Comparison of ENCODE assay signal across 8 mouse cellular contexts in the genomic region with DNA sequence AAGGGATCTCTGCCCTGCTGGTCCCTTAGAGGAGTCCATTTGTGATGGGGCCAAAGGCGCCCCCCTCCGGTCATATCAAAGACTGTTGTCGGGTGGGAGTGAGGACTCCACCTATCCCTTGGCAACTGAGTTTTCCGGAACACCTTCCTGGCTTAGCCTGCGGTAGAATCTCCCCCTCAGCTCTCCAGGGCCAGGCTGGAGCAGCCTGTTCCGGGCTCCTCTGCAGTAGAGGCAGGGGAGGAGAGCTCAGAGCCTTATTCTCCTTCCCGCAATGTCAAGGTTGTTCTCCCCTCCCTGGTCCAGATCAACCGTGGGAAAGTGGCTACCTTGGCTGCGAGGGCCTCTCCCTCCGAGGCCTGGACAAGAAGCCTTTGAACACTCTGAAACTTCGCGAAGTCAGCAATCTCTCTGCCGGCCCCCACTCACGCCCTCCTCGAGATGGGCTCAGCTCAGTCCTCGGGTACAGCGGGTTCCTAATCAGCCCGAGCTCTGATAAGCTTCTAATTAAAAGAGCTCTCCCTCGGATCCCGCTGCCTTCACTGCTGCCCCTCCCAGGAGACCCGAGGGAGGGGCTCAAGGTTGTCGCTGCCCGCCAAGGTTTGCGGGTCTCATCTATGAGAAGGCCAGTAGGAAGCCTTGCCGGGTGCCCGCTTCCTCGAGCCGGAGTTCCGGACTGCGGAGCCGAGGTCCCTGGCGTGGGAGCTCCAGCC. TPM values are rescaled to one million over a fixed set of nuclear protein-coding genes. Genes with fewer than 3 reads are reported as not detected.
DNase-seq lines count a peak whose midpoint lies in the region; ATAC-seq lines count a peak whose summit lies in the region.

No protein-coding gene starts in this region.

- no peak overlapping the region for H3K4me2 ChIP-seq in midbrain, embryonic 16.5 days (ENCODE audit: low read length)
- peak overlapping the region; percentile 35 for H3K4me2 ChIP-seq in intestine, embryonic 14.5 days (ENCODE audit: low read length)
- peak overlapping the region; percentile 13 for H3K4me2 ChIP-seq in stomach, embryonic 14.5 days (replicated peaks; ENCODE audit: low read depth, low read length)

- under 1% methylated on average over 32 of the region's 32 CpGs for WGBS in midbrain, embryonic 10.5 days
- under 1% methylated on average over 32 of the region's 32 CpGs for whole genome bisulfite sequencing in midbrain, embryonic 16.5 days
- 4% methylated on average over 32 of the region's 32 CpGs for WGBS in intestine, embryonic 14.5 days
- WGBS in stomach, embryonic 14.5 days, result 4% methylated on average over 32 of the region's 32 CpGs

- no peak overlapping the region for H3K4me3 ChIP-seq in midbrain, embryonic 10.5 days
- no peak overlapping the region for H3K4me3 ChIP-seq in midbrain, embryonic 16.5 days (ENCODE audit: low read depth, low read length)
- H3K4me3 ChIP-seq in intestine, embryonic 14.5 days (ENCODE audit: low read depth, low read length), result peak overlapping the region; percentile 18
- peak overlapping the region; percentile 16; the same call in 1 of the 2 replicates for H3K4me3 ChIP-seq in stomach, embryonic 14.5 days (ENCODE audit: low read depth, low read length)

- peaks cover 30% of the 10 kb centered on the region for H3K4me1 ChIP-seq in midbrain, embryonic 10.5 days
- H3K4me1 ChIP-seq in midbrain, embryonic 16.5 days (ENCODE audit: control insufficient read depth, insufficient read depth, low read length), result peaks cover 8% of the 10 kb centered on the region; the same call in 1 of the 2 replicates
- peaks cover 14% of the 10 kb centered on the region; the same call in 1 of the 2 replicates for H3K4me1 ChIP-seq in intestine, embryonic 14.5 days (replicated peaks; ENCODE audit: control insufficient read depth, insufficient read depth, low read length)
- H3K4me1 ChIP-seq in stomach, embryonic 14.5 days (ENCODE audit: control insufficient read depth, insufficient read depth, low read length), result 0 out of 2 replicates have a peak, but pooled peaks cover 10% of the 10 kb centered on the region

- no peak for ATAC-seq in midbrain, embryonic 16.5 days
- ATAC-seq in intestine, embryonic 14.5 days (replicated peaks; ENCODE audit: low FRiP score, low TSS enrichment, low read depth), result no peak
- ATAC-seq in stomach, embryonic 14.5 days (ENCODE audit: insufficient number of reproducible peaks, insufficient read depth, low FRiP score, low read depth), result no peak

- no peak overlapping the region for H3K27ac ChIP-seq in midbrain, embryonic 10.5 days (replicated peaks)
- no peak overlapping the region for H3K27ac ChIP-seq in midbrain, embryonic 16.5 days (ENCODE audit: low read length)
- H3K27ac ChIP-seq in intestine, embryonic 14.5 days (ENCODE audit: low read depth), result no peak overlapping the region
- no peak overlapping the region; the same call in 1 of the 2 replicates for H3K27ac ChIP-seq in stomach, embryonic 14.5 days (ENCODE audit: low read length)

- H3K36me3 ChIP-seq in midbrain, embryonic 10.5 days, result no peaks in the 10 kb centered on the region
- no peaks in the 10 kb centered on the region for H3K36me3 ChIP-seq in midbrain, embryonic 16.5 days (ENCODE audit: control insufficient read depth, insufficient read depth, low read length)
- H3K36me3 ChIP-seq in intestine, embryonic 14.5 days (ENCODE audit: control insufficient read depth, insufficient read depth, low read length), result no peaks in the 10 kb centered on the region
- H3K36me3 ChIP-seq in stomach, embryonic 14.5 days (ENCODE audit: control insufficient read depth, insufficient read depth, low read length), result no peaks in the 10 kb centered on the region

- DNase-seq in midbrain, embryonic 10.5 days (ENCODE audit: low spot score), result peak; percentile 59
- DNase-seq in heart, adult 18-20 months, result peak; percentile 48 to 70
- peak; percentile 73 for DNase-seq in intestine, embryonic 14.5 days (ENCODE audit: low spot score)
- no peak for DNase-seq in thymus, postnatal 25 days
- DNase-seq in layer of hippocampus, adult 11-12 months (ENCODE audit: low spot score), result no peak
- DNase-seq in right cerebral cortex, postnatal 10 days (ENCODE audit: low spot score in 2 of 2), result no peak

- no peaks in the 10 kb centered on the region for H3K9me3 ChIP-seq in midbrain, embryonic 10.5 days (replicated peaks)
- H3K9me3 ChIP-seq in midbrain, embryonic 16.5 days (replicated peaks; ENCODE audit: control insufficient read depth, low read length, poor library complexity, severe bottlenecking), result no peaks in the 10 kb centered on the region; the same call in 1 of the 2 replicates
- H3K9me3 ChIP-seq in intestine, embryonic 14.5 days (ENCODE audit: control insufficient read depth, low read length), result no peaks in the 10 kb centered on the region
- H3K9me3 ChIP-seq in stomach, embryonic 14.5 days (ENCODE audit: control insufficient read depth, low read depth, low read length), result no peaks in the 10 kb centered on the region

- peaks cover 100% of the 10 kb centered on the region for H3K27me3 ChIP-seq in midbrain, embryonic 10.5 days (ENCODE audit: low read depth, poor library complexity, severe bottlenecking)
- H3K27me3 ChIP-seq in midbrain, embryonic 16.5 days (ENCODE audit: control insufficient read depth, insufficient read depth, low read depth, low read length), result peaks cover 69% of the 10 kb centered on the region
- peaks cover 97% of the 10 kb centered on the region for H3K27me3 ChIP-seq in intestine, embryonic 14.5 days (replicated peaks; ENCODE audit: control insufficient read depth, insufficient read depth, low read length)
- peaks cover 57% of the 10 kb centered on the region for H3K27me3 ChIP-seq in stomach, embryonic 14.5 days (ENCODE audit: control insufficient read depth, insufficient read depth, low read length)

- no peak overlapping the region for H3K9ac ChIP-seq in midbrain, embryonic 16.5 days (ENCODE audit: low read depth, low read length)
- H3K9ac ChIP-seq in intestine, embryonic 14.5 days (ENCODE audit: low read length), result no peak overlapping the region
- H3K9ac ChIP-seq in stomach, embryonic 14.5 days (replicated peaks; ENCODE audit: low read depth, low read length), result peak overlapping the region; percentile 19; the same call in 1 of the 2 replicates

RNA-seq across cellular contexts. Expression of a gene that starts 4.2 kb away (rescaled TPM):
- 0.05 TPM in 1 of 2 replicates, not detected in the other for polyA plus RNA-seq in midbrain, embryonic 10.5 days (2016; fragmentation: Nextera tagmentation; extraction: Ambion mirVana)
- 0.13 and 0.22 TPM in 2 replicates for polyA plus RNA-seq in midbrain, embryonic 16.5 days (2015; fragmentation: Nextera tagmentation; extraction: Ambion mirVana)
- 1 to 10 TPM; 4.1 to 6.8 TPM for total RNA-seq in heart, adult 18-20 months (2021)
- polyA plus RNA-seq in intestine, embryonic 14.5 days (2014; fragmentation: Nextera tagmentation; extraction: Ambion mirVana), result 18.4 and 20.1 TPM in 2 replicates
- 18.6 and 23.9 TPM in 2 replicates for polyA plus RNA-seq in stomach, embryonic 14.5 days (2014; fragmentation: Nextera tagmentation; extraction: Ambion mirVana)

RNA-seq across cellular contexts. Expression of a gene that starts 38.7 kb away (rescaled TPM):
- polyA plus RNA-seq in midbrain, embryonic 10.5 days (2016; fragmentation: Nextera tagmentation; extraction: Ambion mirVana), result not detected in 2 replicates
- polyA plus RNA-seq in midbrain, embryonic 16.5 days (2015; fragmentation: Nextera tagmentation; extraction: Ambion mirVana), result not detected in 2 replicates
- not detected for total RNA-seq in heart, adult 18-20 months (2021)
- not detected in 2 replicates for polyA plus RNA-seq in intestine, embryonic 14.5 days (2014; fragmentation: Nextera tagmentation; extraction: Ambion mirVana)
- polyA plus RNA-seq in stomach, embryonic 14.5 days (2014; fragmentation: Nextera tagmentation; extraction: Ambion mirVana), result not detected in 2 replicates

Comparison
In these comparisons a context has a peak if more than half of its experiments do, and no peak if none do; other contexts are left out.
1. DNase-seq: peak in midbrain, embryonic 10.5 days (single experiment), heart, adult 18-20 months (2 of 2) and intestine, embryonic 14.5 days (single experiment); none in thymus, postnatal 25 days (single experiment), layer of hippocampus, adult 11-12 months (single experiment) and right cerebral cortex, postnatal 10 days (0 of 2).
2. H3K4me3 ChIP-seq: peak in intestine, embryonic 14.5 days (single experiment) and stomach, embryonic 14.5 days (single experiment); none in midbrain, embryonic 10.5 days (single experiment) and midbrain, embryonic 16.5 days (single experiment).
3. RNA of a gene that starts 4.2 kb away (polyA plus RNA-seq): 18.6 to 23.9 TPM in stomach, embryonic 14.5 days and 18.4 to 20.1 TPM in intestine, embryonic 14.5 days; 0.13 to 0.22 TPM in midbrain, embryonic 16.5 days and 0.05 TPM in midbrain, embryonic 10.5 days; every median in the first group is over 10 times any median in the second.